Mouse (Mus musculus) kidney, postnatal 0 days (tissue): ENCODE measurements around the gene Lsamp. TPM values are rescaled to one million over a fixed set of nuclear protein-coding genes. Genes with fewer than 3 reads are reported as not detected.

Experiments
- ATAC-seq: fragments of 200-750 bp; cut with Nextera tagmentation; replicated peaks from 2 replicates; pipeline ENCODE4 v1.8.0; 2017; ENCODE audit warnings: low read depth, moderate number of reproducible peaks, moderate TSS enrichment, moderate library complexity; ENCODE audit not compliant: low FRiP score
- DNase-seq: peaks from one replicate; pipeline ENCODE4 v3.0.0-alpha.2; 2016; ENCODE audit warnings: low spot score
- H3K27ac ChIP-seq: fragments of 300-500 bp; sonication (generic); 2 replicates; pipeline ENCODE4 v1.5.1; 2014; ENCODE audit warnings: mild to moderate bottlenecking
- H3K27me3 ChIP-seq: fragments of 300-500 bp; sonication (generic); 2 replicates; pipeline ENCODE4 v1.6.1; 2014; ENCODE audit warnings: low read length, mixed read lengths; ENCODE audit not compliant: insufficient read depth
- H3K36me3 ChIP-seq: fragments of 300-500 bp; sonication (generic); 2 replicates; pipeline ENCODE4 v1.6.1; 2014; ENCODE audit warnings: low read length, mixed read lengths; ENCODE audit not compliant: insufficient read depth
- H3K4me1 ChIP-seq: fragments of 300-500 bp; sonication (generic); replicated peaks from 2 replicates; pipeline ENCODE4 v1.6.1; 2014; ENCODE audit warnings: antibody characterized with exemption, low read length, mixed read lengths; ENCODE audit not compliant: insufficient read depth
- H3K4me2 ChIP-seq: fragments of 300-500 bp; sonication (generic); 2 replicates; pipeline ENCODE4 v1.6.1; 2014; ENCODE audit warnings: mild to moderate bottlenecking, low read length, moderate library complexity, mixed read lengths
- H3K4me3 ChIP-seq: fragments of 300-500 bp; sonication (generic); replicated peaks from 2 replicates; pipeline ENCODE4 v1.5.1; 2014; ENCODE audit warnings: low read depth, low read length
- H3K9ac ChIP-seq: fragments of 300-500 bp; sonication (generic); 2 replicates; pipeline ENCODE4 v1.6.1; 2014; ENCODE audit warnings: low read depth, low read length
- H3K9me3 ChIP-seq: fragments of 300-500 bp; sonication (generic); replicated peaks from 2 replicates; pipeline ENCODE4 v1.6.1; 2016; ENCODE audit warnings: low read length, inconsistent platforms, mixed read lengths
- CTCF ChIP-seq: IDR thresholded peaks from 2 replicates; pipeline ENCODE4 v1.5.1; 2016; ENCODE audit warnings: antibody characterized with exemption, low read depth, mild to moderate bottlenecking, moderate library complexity
- WGBS: fragments of 180-500 bp; shearing (Covaris S2); extraction: QIAGEN DNeasy Blood & Tissue Kit; methylation state at CpG from one replicate; pipeline ENCODE4 v1.1.7; 2014; 5-methylcytosine and 5-hydroxymethylcytosine counted together
- polyA plus RNA-seq: library from polyadenylated mRNA; unstranded; fragments of >200 nt; fragmentation: Nextera tagmentation; extraction: Ambion mirVana; gene quantifications from 2 replicates; pipeline ENCODE4 v1.2.1, GENCODE M21; 2015

Lsamp gene
- polyA plus RNA-seq, 1 experiment from 2014 or later: 2.7 TPM

DNA sequence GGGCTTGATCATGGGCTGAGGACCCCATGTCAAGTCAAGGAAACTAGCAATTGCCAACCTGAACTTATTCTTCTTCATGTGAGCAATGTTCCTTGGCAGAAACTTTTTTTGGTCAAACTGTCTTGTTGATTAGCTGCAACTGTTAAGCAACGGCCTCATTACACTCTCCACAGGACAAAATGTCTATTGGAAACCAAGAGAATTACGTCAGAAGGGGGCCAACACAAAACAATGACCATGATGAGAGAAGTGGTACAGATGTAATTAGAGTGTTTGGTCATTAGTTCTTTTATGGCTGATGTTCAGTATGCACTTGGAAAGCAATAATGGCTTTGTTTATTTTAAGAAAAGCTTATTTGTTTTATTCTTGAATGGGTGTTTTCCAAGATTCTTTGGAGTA lies 989.9 kb downstream of the Lsamp start:
- Histone ChIP-seq H3K4me2 (no peak overlapping the region), H3K36me3 (no peaks in the 10 kb centered on the region), H3K27me3 (no peaks in the 10 kb centered on the region), H3K9ac (no peak overlapping the region), H3K4me3 (no peak overlapping the region), H3K4me1 (no peaks in the 10 kb centered on the region), H3K27ac (no peak overlapping the region), H3K9me3 (no peaks in the 10 kb centered on the region)
- DNase-seq: no peak
- TF ChIP-seq CTCF: no peak
- no peak for ATAC-seq
- 59% methylated on average over 2 of the region's 2 CpGs for WGBS

DNA sequence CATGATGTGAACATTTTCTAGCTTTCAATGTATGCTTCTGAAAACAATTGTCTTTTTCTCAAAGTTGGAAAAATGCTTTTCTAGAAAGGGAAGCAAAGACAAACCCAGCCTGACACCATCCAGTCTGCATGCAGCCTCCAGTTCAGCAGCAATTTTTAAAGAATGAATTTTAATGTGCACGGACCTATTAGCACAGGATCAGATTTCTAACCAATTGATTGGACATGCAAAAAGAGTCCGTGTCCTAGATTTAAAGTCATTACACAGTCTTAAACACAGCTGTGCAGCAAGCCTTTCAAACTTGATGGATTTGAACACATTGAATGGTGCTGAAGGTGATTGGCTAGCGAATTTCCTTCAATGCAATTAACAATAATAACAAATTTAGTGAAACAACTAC lies 998.9 kb downstream of the Lsamp start:
- Histone ChIP-seq H3K27me3 (no peaks in the 10 kb centered on the region), H3K9ac (no peak overlapping the region), H3K4me1 (no peaks in the 10 kb centered on the region), H3K4me2 (no peak overlapping the region), H3K36me3 (no peaks in the 10 kb centered on the region), H3K27ac (no peak overlapping the region), H3K9me3 (no peaks in the 10 kb centered on the region), H3K4me3 (no peak overlapping the region)
- no peak for TF ChIP-seq CTCF
- DNase-seq (no peak), ATAC-seq (no peak)
- 58% methylated on average over 3 of the region's 3 CpGs for WGBS

DNA sequence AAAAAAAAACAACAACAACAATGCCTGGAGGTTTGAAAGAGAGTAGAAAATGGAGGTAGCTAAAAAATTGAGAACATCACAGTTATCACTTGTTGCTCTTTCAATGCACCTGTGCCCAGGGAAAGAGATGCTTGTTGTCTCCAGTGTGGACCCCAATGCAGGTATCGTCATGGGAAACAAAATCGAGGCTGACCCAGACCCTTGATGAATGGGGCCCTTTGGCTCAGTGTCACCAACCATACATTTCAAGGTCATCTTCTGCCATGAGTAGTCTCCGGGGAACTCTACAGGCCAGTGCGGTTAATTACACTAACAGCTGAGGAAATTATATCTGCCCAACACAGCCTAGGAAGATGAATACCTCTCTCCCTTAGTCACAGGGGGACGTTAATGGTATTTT lies 1023.4 kb downstream of the Lsamp start:
- H3K27ac ChIP-seq: no peak overlapping the region
- H3K9me3 ChIP-seq: no peaks in the 10 kb centered on the region
- H3K4me3 ChIP-seq: no peak overlapping the region
- H3K4me2 ChIP-seq: no peak overlapping the region
- WGBS: 57% methylated on average over 5 of the region's 5 CpGs
- no peaks in the 10 kb centered on the region for H3K36me3 ChIP-seq
- H3K27me3 ChIP-seq: no peaks in the 10 kb centered on the region
- H3K9ac ChIP-seq: no peak overlapping the region
- DNase-seq (no peak), ATAC-seq (no peak)
- H3K4me1 ChIP-seq: no peaks in the 10 kb centered on the region
- TF ChIP-seq CTCF: no peak

DNA sequence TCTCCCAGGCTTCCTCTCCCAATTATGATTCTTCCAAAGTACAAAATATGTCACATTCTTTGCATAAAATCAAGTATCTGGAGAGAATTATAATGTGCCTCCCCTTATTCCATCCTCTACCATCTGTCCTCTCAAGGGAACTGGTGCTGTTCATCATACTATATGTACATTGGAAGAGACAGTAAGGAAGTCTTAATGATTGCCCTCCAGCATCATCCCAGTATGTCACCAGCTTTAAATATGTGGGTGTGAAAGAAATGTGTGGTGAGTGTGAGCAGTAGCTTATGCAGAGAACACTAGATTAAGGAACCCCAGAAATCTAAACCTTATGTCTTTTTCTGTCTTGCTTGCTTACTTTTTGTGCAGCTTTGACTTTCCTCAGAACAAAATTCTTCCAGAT lies 1050.6 kb downstream of the Lsamp start:
- Histone ChIP-seq H3K4me2 (no peak overlapping the region), H3K27me3 (no peaks in the 10 kb centered on the region), H3K4me3 (no peak overlapping the region), H3K9ac (no peak overlapping the region), H3K27ac (no peak overlapping the region), H3K36me3 (no peaks in the 10 kb centered on the region), H3K4me1 (no peaks in the 10 kb centered on the region), H3K9me3 (no peaks in the 10 kb centered on the region)
- no peak for TF ChIP-seq CTCF
- ATAC-seq (no peak), DNase-seq (no peak)

DNA sequence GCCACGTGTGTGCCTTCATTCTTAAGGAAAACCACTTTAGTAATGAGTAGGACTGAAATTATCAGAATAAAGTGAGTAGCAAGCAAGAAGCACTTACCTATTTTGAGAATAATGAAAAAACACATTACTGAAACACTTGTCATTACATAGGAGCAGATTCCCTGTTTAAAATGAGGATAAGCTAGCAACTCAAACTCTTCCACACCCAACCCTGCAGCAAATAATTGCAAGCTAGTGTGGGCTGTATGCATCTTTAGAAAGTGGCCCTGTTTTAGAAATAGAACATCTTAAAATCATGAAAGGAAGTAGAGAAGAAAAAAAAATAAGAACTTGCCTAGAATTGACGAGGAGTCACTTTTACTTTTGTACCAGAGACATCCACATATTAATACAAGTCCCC lies 1057.5 kb downstream of the Lsamp start:
- Histone ChIP-seq H3K4me2 (no peak overlapping the region), H3K36me3 (no peaks in the 10 kb centered on the region), H3K9ac (no peak overlapping the region), H3K4me1 (no peaks in the 10 kb centered on the region), H3K4me3 (no peak overlapping the region), H3K27ac (no peak overlapping the region), H3K27me3 (no peaks in the 10 kb centered on the region), H3K9me3 (no peaks in the 10 kb centered on the region)
- DNase-seq (no peak), ATAC-seq (no peak)
- WGBS: 66% methylated on average over 2 of the region's 2 CpGs
- TF ChIP-seq CTCF: no peak

DNA sequence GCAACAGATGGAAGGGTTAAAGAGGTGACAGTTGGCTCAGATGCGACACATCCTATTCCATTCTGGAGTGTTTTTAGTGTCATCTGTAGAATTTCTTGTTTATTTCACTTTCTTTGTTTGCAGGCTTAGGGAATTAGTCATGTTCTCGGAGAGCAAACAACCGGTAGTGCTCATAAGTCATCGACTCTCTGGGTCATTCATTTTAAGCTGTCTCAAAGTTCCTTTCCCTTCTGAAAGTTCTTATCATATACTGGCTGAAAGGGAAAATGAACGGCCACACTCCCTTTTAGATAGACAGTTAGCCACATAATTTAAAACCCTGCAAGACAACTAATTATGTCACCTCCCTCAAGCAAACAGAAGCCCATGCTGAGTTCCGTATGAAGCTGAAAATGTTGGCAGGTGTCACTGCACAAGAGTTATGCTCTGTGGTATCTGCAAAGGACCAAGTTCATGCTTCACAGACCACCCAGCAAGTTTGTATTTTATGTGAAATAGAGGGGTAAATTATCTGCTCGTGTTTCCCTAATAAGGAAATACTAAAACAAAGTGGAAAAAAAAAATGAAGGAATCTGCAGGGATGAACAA lies 1079.2 kb downstream of the Lsamp start:
- 20% methylated on average over 7 of the region's 7 CpGs for WGBS
- no peak overlapping the region for H3K4me3 ChIP-seq
- ATAC-seq (no peak; the same call in 1 of the 2 replicates), DNase-seq (peak; percentile 71)
- no peaks in the 10 kb centered on the region for H3K4me1 ChIP-seq
- no peaks in the 10 kb centered on the region for H3K36me3 ChIP-seq
- H3K27me3 ChIP-seq: no peaks in the 10 kb centered on the region
- H3K27ac ChIP-seq: no peak overlapping the region
- no peaks in the 10 kb centered on the region for H3K9me3 ChIP-seq
- H3K4me2 ChIP-seq: peak overlapping the region; percentile 30
- no peak for TF ChIP-seq CTCF
- H3K9ac ChIP-seq: no peak overlapping the region

DNA sequence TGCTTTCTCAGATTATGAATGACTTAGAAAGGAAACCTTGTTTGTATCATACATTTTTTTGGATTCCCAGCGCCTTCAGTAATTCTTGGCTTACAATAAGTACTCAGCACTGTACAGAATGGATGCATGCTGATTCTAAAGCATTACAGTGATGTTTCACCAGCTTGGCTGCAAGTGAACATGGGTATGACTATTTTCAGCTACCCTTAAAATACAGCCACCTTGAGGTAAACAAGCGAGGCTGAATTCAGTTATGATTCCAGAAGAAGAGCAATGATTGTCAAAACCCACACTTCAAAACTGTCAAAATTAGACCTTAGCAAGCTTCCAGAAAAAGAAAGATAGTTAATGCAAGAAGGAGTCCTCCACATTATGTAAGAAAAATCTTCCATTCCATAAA lies 1089.3 kb downstream of the Lsamp start:
- H3K27me3 ChIP-seq: no peaks in the 10 kb centered on the region
- H3K27ac ChIP-seq: no peak overlapping the region
- H3K9ac ChIP-seq: no peak overlapping the region
- no peaks in the 10 kb centered on the region for H3K36me3 ChIP-seq
- DNase-seq: no peak
- no peak overlapping the region for H3K4me2 ChIP-seq
- WGBS: 86% methylated on average over 2 of the region's 2 CpGs
- H3K4me1 ChIP-seq: no peaks in the 10 kb centered on the region
- H3K4me3 ChIP-seq: no peak overlapping the region
- H3K9me3 ChIP-seq: no peaks in the 10 kb centered on the region
- ATAC-seq: no peak
- TF ChIP-seq CTCF: no peak
